Mouse (Mus musculus): ENCODE data around the gene Adamts9. TPM values are rescaled to one million over a fixed set of nuclear protein-coding genes. Genes with fewer than 3 reads are reported as not detected.

Gene Adamts9
- polyA plus RNA-seq, 1 experiment from 2014 or later = 6.9 TPM

GRCm38 (mm10) chr6:92817661-92818060 lies 125.6 kb downstream of the Adamts9 start:
- H3K9ac ChIP-seq = no peak overlapping the region
- no peak overlapping the region for H3K27ac ChIP-seq
- no peak overlapping the region for H3K4me2 ChIP-seq
- WGBS = 76% methylated on average over 8 of the region's 8 CpGs
- no peak for ATAC-seq (ENCODE audit: insufficient number of reproducible peaks, low FRiP score, low TSS enrichment, low read depth)
- H3K36me3 ChIP-seq = 0 out of 2 replicates have a peak, but pooled peaks cover 6% of the 10 kb centered on the region
- no peaks in the 10 kb centered on the region for H3K27me3 ChIP-seq
- no peak overlapping the region for H3K4me3 ChIP-seq
- no peaks in the 10 kb centered on the region for H3K9me3 ChIP-seq
- no peaks in the 10 kb centered on the region for H3K4me1 ChIP-seq

DNA sequence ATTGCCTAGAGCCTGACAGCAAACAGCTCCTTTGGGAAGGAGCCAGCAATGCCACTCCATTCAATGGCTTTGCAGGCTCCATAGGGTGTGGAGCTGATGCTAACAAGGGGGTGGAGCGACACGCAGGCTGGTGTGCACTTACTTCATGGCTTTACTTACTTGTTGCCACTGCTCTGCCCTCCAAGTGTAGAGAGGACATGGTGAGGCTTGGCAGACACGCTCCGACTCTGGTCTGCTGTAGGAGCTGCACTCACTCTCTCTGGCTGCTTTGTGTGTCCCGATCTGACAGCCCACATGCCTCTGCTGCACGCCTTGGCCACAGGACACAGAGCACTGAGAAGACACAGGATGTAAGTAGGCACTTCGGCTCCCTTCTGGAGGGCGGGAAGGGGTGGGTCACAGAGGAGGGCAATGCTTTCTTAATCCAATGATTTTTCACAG lies 127.0 kb downstream of the Adamts9 start, which contains the start of gene A730049H05Rik:
Gene A730049H05Rik (plus strand): TSS at position 168 of the 441 bp plus-strand sequence.
- no peaks in the 10 kb centered on the region for H3K27me3 ChIP-seq
- H3K4me1 ChIP-seq = no peaks in the 10 kb centered on the region
- no peak within 1 kb of the TSS for H3K9ac ChIP-seq
- 0 out of 2 replicates have a peak, but pooled peaks cover 6% of the 10 kb centered on the region for H3K36me3 ChIP-seq
- no peak for ATAC-seq (ENCODE audit: insufficient number of reproducible peaks, low FRiP score, low TSS enrichment, low read depth)
- no peak within 1 kb of the TSS for H3K4me2 ChIP-seq
- H3K9me3 ChIP-seq = no peaks in the 10 kb centered on the region
- 29% methylated on average over 8 of the region's 8 CpGs for WGBS
- H3K27ac ChIP-seq = no peak within 1 kb of the TSS
- no peak within 1 kb of the TSS for H3K4me3 ChIP-seq

DNA sequence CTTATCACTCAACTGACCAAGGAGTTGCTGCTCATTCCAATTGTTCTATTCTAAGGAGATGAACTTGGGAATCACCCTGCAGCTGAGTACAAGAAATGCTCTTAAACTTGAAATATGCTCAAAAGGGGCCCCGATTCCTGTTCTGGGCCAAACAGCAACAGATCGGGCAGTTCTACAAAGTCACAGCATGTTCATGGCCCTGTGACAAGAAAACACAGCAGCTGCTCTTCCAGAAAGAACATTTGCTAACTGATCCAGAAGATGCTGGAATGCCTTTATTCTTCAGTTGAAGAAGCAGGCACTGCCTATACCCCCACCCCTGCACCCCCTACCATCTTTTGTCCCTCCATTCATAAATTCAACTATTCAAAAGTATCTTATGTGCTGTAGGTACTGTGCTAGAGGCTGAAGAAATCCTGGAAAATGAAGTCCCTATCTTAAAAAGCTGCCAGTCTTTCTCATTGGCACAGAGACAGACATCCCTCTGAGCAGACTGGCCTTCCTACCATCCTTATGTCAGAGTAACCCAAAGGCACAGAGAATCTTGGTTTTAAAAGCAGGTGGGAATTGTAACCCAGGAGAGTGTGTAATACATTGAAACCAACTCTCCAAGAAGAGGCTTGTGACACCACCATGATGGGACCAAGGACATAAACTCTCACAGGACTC lies 130.5 kb downstream of the Adamts9 start:
- Histone ChIP-seq H3K4me3 (no peak overlapping the region), H3K4me2 (no peak overlapping the region), H3K36me3 (0 out of 2 replicates have a peak, but pooled peaks cover 6% of the 10 kb centered on the region), H3K27ac (no peak overlapping the region), H3K4me1 (no peaks in the 10 kb centered on the region), H3K9me3 (no peaks in the 10 kb centered on the region), H3K9ac (no peak overlapping the region), H3K27me3 (no peaks in the 10 kb centered on the region)
- ATAC-seq (ENCODE audit: insufficient number of reproducible peaks, low FRiP score, low TSS enrichment, low read depth) = no peak
- 78% methylated on average over 2 of the region's 2 CpGs for WGBS

- Histone ChIP-seq H3K9me3 (no peaks in the 10 kb centered on the region), H3K36me3 (0 out of 2 replicates have a peak, but pooled peaks cover 14% of the 10 kb centered on the region), H3K9ac (no peak overlapping the region), H3K27me3 (no peaks in the 10 kb centered on the region), H3K4me3 (no peak overlapping the region), H3K27ac (no peak overlapping the region), H3K4me2 (no peak overlapping the region), H3K4me1 (no peaks in the 10 kb centered on the region)
- ATAC-seq (ENCODE audit: insufficient number of reproducible peaks, low FRiP score, low TSS enrichment, low read depth) = no peak
These were observed 131.7 kb downstream of the Adamts9 start for GRCm38 (mm10) chr6:92811566-92811965.

DNA sequence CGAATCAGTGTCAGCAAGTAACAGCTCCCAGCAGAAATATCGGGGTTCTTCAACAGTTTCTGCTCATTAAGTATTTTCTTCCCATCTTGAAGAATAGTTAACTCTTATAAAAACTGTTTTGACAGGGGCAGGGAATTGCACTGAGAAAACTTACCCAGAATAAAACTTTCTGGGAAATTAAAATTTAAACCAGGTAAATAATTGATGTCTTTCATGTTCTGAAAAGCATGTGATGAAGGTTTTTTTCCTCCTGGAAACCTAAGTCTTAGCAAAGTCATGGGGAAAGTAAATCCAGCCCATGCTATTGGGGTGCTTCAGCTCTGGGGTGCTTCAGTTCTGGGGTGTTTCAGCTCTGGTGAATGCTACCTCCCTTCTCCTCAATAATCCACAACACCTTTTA lies 132.7 kb downstream of the Adamts9 start:
- 0 out of 2 replicates have a peak, but pooled peaks cover 19% of the 10 kb centered on the region for H3K36me3 ChIP-seq
- no peak overlapping the region for H3K4me2 ChIP-seq
- WGBS = 81% methylated on average over 2 of the region's 2 CpGs
- H3K9ac ChIP-seq = no peak overlapping the region
- no peaks in the 10 kb centered on the region for H3K27me3 ChIP-seq
- H3K4me3 ChIP-seq = no peak overlapping the region
- ATAC-seq (ENCODE audit: insufficient number of reproducible peaks, low FRiP score, low TSS enrichment, low read depth) = no peak
- H3K4me1 ChIP-seq = no peaks in the 10 kb centered on the region
- no peaks in the 10 kb centered on the region for H3K9me3 ChIP-seq
- no peak overlapping the region for H3K27ac ChIP-seq

GRCm38 (mm10) chr6:92809818-92810217 lies 133.5 kb downstream of the Adamts9 start:
- H3K36me3 ChIP-seq = peaks cover 21% of the 10 kb centered on the region; the same call in 1 of the 2 replicates
- WGBS = 90% methylated on average over 3 of the region's 3 CpGs
- no peak overlapping the region for H3K4me3 ChIP-seq
- H3K27ac ChIP-seq = no peak overlapping the region
- H3K9ac ChIP-seq = no peak overlapping the region
- no peak overlapping the region for H3K4me2 ChIP-seq
- H3K27me3 ChIP-seq = no peaks in the 10 kb centered on the region
- H3K9me3 ChIP-seq = no peaks in the 10 kb centered on the region
- no peaks in the 10 kb centered on the region for H3K4me1 ChIP-seq
- no peak for ATAC-seq (ENCODE audit: insufficient number of reproducible peaks, low FRiP score, low TSS enrichment, low read depth)

- no peak overlapping the region for H3K9ac ChIP-seq
- H3K9me3 ChIP-seq = no peaks in the 10 kb centered on the region
- no peak overlapping the region for H3K27ac ChIP-seq
- H3K4me2 ChIP-seq = no peak overlapping the region
- ATAC-seq (ENCODE audit: insufficient number of reproducible peaks, low FRiP score, low TSS enrichment, low read depth) = no peak
- no peak overlapping the region for H3K4me3 ChIP-seq
- H3K27me3 ChIP-seq = no peaks in the 10 kb centered on the region
- H3K4me1 ChIP-seq = peaks cover 7% of the 10 kb centered on the region
- peaks cover 15% of the 10 kb centered on the region for H3K36me3 ChIP-seq
- 68% methylated on average over 3 of the region's 3 CpGs for WGBS
These were observed 138.9 kb downstream of the Adamts9 start for GRCm38 (mm10) chr6:92804254-92804971.

DNA sequence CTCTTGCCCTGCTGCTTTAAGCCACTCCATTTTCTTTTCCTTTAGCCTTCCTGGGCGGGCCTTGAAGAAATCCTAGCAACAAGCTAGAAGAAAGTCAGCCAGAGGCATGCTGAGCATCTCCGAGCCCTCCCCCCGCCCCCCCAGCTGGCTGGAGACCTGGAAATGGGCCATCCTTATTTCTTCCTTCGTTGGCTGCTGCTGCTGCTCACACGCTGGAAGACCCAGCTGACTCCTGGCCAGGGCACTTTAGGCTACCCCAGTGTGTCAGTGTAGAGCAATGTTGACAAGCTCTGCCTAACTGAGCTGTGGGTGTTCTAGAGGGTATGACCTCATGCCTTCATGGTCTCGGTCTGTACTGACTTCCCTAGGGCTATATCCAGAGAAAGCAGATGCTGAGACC lies 140.1 kb downstream of the Adamts9 start:
- ATAC-seq (ENCODE audit: insufficient number of reproducible peaks, low FRiP score, low TSS enrichment, low read depth) = no peak
- H3K9ac ChIP-seq = no peak overlapping the region
- no peak overlapping the region for H3K4me3 ChIP-seq
- H3K4me2 ChIP-seq = no peak overlapping the region
- H3K27ac ChIP-seq = 0 out of 2 replicates have a peak overlapping the region, but pooled peaks have one; percentile 4
- H3K27me3 ChIP-seq = no peaks in the 10 kb centered on the region
- H3K9me3 ChIP-seq = no peaks in the 10 kb centered on the region
- 62% methylated on average over 6 of the region's 6 CpGs for WGBS
- H3K36me3 ChIP-seq = peaks cover 15% of the 10 kb centered on the region
- peaks cover 7% of the 10 kb centered on the region for H3K4me1 ChIP-seq

GRCm38 (mm10) chr6:92802421-92802820 lies 140.9 kb downstream of the Adamts9 start:
- no peaks in the 10 kb centered on the region for H3K27me3 ChIP-seq
- 91% methylated on average over 11 of the region's 11 CpGs for WGBS
- no peak overlapping the region for H3K4me3 ChIP-seq
- no peak overlapping the region for H3K9ac ChIP-seq
- no peaks in the 10 kb centered on the region for H3K9me3 ChIP-seq
- no peak overlapping the region for H3K4me2 ChIP-seq
- H3K36me3 ChIP-seq = peaks cover 17% of the 10 kb centered on the region
- no peak overlapping the region for H3K27ac ChIP-seq
- no peak for ATAC-seq (ENCODE audit: insufficient number of reproducible peaks, low FRiP score, low TSS enrichment, low read depth)
- peaks cover 7% of the 10 kb centered on the region for H3K4me1 ChIP-seq

DNA sequence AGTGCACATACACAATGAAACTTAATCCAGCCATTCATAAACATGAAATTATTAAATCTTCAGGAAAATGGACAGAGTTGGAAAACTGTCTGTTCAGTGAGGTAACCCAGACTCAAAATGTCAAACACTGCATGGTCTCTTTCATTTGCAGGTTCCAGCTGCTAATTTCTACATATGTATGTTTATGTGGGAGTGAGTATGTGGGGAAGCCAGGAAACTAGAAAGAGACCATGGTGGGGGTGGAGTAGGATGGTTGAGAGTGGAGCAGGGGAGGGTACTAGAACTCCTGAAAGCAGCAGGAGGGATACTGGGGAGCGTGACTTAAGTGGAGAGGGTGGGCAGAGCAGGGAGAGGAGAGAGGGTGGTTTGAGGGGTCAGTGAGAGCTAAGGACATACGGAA lies 141.8 kb downstream of the Adamts9 start:
- Histone ChIP-seq H3K27me3 (no peaks in the 10 kb centered on the region), H3K9ac (no peak overlapping the region), H3K4me1 (peaks cover 7% of the 10 kb centered on the region)

GRCm38 (mm10) chr6:92793804-92794203 lies 149.5 kb downstream of the Adamts9 start:
- no peak overlapping the region for H3K4me2 ChIP-seq
- WGBS = 36% methylated on average over 6 of the region's 6 CpGs
- H3K9ac ChIP-seq = no peak overlapping the region
- H3K4me1 ChIP-seq = no peaks in the 10 kb centered on the region
- no peak; the same call in 1 of the 2 replicates for ATAC-seq (ENCODE audit: insufficient number of reproducible peaks, low FRiP score, low TSS enrichment, low read depth)
- no peaks in the 10 kb centered on the region for H3K9me3 ChIP-seq
- no peak overlapping the region for H3K4me3 ChIP-seq
- H3K27me3 ChIP-seq = no peaks in the 10 kb centered on the region
- peaks cover 26% of the 10 kb centered on the region for H3K36me3 ChIP-seq
- H3K27ac ChIP-seq = no peak overlapping the region

More for the DNA sequence above, 141.8 kb downstream of the Adamts9 start:
- WGBS = 70% methylated on average over 2 of the region's 2 CpGs
- Histone ChIP-seq H3K27ac (no peak overlapping the region), H3K9me3 (no peaks in the 10 kb centered on the region), H3K4me2 (no peak overlapping the region), H3K36me3 (peaks cover 18% of the 10 kb centered on the region), H3K4me3 (no peak overlapping the region)
- ATAC-seq (ENCODE audit: insufficient number of reproducible peaks, low FRiP score, low TSS enrichment, low read depth) = no peak

GRCm38 (mm10) chr6:92787376-92787712 lies 155.9 kb downstream of the Adamts9 start:
- Histone ChIP-seq H3K9ac (no peak overlapping the region), H3K27ac (no peak overlapping the region), H3K36me3 (0 out of 2 replicates have a peak, but pooled peaks cover 4% of the 10 kb centered on the region), H3K9me3 (no peaks in the 10 kb centered on the region), H3K4me3 (peak overlapping the region; percentile 18), H3K4me2 (peak overlapping the region; percentile 52), H3K4me1 (peaks cover 8% of the 10 kb centered on the region; the same call in 1 of the 2 replicates), H3K27me3 (peaks cover 6% of the 10 kb centered on the region; the same call in 1 of the 2 replicates)
- WGBS = 1% methylated on average over 11 of the region's 12 CpGs
- peak; percentile 67; the same call in 1 of the 2 replicates for ATAC-seq (ENCODE audit: insufficient number of reproducible peaks, low FRiP score, low TSS enrichment, low read depth)
